Mouse (Mus musculus) 3134 (cell line): ENCODE results near the gene Lman2.

Experiments used
- DNase-seq: peaks from one replicate; pipeline ENCODE4 v3.0.0-alpha.2; 2011; ENCODE audit warnings: low spot score; ENCODE audit not compliant: insufficient read length; ENCODE audit errors: extremely low read depth

The Lman2 gene

DNA sequence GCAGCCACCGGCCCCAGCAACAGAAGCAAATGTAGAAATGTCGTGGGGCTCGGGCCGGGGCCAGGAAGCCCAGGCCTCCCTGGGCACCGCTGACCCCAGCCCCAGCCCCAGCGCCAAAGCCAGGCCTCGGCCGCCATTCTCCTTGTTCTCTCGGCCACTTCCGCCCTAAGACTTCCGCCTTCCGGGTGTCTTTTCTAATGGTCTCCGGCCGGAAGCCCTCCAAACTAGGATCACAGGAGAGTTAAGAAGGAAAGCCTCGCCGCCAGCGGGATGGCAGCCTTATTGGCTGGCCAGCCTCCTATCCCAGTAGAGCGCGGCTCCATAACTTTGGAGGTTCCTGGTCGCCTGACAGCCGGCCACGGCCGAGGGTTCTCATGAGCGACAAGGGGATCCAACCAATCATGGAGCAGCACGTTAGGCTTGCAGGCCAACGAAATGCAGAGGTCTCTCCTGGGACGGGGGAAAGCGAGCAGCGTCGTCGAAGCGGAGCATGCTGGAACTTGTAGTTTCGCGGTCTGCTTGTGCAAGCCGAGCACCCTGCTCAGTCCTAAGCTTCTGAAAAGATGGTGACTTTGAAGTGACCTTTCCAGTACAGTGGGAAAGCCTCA, at the start of gene Lman2:
Gene Lman2, minus strand, starts transcription at position 331 of the 608 bp plus-strand sequence.
- peak; percentile 96 for DNase-seq

DNA sequence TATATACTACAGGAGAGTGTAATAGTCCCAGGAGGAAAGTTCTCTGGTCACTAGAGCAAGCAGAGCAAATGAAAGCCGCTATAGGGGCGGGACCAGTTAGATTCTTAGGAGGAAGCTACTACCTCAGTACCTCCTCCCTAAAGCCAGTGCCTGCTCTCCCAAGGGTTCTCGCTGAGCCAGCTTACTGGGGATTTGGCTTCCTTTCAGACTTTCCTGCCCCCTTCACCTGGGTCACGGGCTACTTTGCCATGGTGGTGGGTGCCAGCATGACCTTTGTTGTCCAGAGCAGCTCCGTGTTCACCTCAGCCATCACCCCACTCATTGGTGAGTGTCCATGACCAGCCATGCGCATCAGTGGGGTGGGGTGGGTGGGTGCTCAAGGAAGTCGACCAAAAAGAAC, 49.2 kb upstream of the Lman2 start:
- DNase-seq, result no peak

DNA sequence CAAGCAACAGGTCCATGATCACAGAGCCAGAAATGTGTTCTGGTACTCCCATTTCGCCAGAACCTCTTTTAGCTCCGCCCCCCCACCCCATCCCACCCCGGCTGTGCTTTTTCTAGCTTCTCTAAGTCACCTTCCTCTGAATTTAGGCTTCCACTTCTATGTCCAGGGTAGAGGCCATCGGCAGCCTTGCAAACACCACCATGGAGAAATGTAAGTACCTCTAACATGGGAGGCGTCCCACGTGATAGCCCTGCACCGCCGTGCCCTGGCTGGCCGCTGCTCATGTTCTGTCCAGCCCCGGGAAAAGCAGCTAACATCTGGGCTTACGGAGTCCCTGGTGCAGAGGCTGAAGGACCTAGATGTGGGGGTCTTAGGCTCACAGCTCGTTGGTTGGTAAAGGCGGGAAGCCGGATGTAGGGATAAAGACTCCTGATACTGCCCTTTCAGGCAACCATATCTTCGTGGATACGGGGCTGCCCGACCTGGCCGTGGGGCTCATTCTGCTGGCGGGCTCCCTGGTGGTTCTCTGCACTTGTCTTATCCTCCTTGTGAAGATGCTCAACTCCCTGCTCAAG, 46.0 kb upstream of the Lman2 start:
- DNase-seq, result no peak

- DNase-seq, result no peak
These were observed 44.8 kb upstream of the Lman2 start for GRCm38 (mm10) chr13:55407341-55407740.

GRCm38 (mm10) chr13:55405783-55406390, 43.3 kb upstream of the Lman2 start:
- DNase-seq, result no peak

DNA sequence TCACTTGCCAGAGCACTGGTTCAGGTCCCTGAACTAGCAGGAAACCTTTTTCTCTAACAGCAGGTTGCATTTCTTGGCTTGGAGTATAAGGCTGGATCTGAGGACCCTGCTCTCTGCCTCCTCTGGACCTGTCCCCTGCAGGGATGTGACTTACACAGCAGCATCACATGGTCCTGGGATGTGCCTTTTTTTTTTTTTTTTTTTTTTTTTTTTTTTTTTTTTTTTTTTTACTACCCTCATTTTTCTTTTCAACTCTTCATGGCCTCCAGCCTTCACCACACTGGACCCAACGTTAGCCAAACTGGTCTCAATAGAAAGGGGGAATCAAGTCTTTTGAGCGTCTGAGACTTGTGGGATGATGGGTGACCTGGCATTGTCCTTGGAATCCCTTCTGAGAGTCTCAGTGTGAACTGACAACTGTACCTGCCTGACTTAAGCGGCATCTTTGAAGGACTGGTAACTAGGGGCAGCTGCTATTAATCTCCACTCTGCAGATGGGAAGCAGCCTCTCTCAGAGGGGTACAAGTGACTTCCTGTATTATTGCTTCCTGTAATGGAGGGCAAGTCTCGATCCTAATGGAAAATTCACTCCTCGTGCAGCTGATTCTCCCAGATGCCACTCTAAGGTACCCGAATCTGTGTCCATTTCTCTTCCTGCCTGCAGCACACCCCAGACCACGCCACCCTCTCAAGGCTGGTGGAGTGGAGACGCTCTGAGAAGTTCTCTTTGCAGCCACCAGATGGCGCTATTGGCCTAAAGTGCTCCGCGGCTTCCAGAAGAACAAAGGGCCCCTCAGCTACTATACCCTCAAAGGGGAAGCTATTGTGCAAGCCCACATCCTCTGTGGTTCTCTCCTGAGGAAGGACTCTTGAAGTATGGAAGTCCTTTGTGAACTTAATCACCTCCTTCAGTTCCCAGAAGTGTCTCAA, 42.5 kb upstream of the Lman2 start:
- DNase-seq, result peak; percentile 30

GRCm38 (mm10) chr13:55403935-55404852, 41.6 kb upstream of the Lman2 start:
- peak; percentile 27 for DNase-seq

DNA sequence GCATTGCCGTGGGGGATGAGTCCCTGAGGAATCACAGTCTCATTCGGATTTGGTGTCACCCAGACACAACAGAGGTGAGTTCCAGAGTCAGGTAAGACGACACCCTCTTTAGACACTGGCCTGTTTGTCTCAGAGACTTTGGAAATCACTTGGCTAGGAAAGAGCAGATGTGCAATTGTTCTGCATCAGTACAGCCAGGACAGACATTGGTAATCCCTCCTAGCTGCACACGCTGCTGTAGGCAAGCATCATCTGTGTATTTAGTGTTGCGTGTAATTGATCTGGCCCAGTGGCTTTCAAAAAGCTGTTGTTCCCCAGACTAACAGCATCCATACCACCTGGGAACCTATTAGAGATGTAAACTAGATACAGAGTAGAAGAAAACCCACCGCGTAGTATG, 40.7 kb upstream of the Lman2 start:
- no peak for DNase-seq

DNA sequence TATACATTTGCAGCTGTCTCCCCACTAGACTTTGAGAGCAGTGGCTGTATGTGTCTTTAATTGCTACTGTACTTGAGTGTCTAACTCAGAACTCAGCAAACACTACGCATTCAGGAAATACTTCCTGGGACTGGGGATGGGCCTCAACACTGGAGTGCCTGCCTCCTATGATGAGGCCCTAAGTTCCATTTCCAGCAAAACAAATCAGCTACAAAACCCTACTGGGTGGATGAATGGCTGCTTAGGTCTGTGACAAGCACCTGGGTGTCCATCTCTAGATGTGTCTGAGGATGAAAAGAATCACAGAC, 37.4 kb upstream of the Lman2 start:
- DNase-seq, result no peak

DNA sequence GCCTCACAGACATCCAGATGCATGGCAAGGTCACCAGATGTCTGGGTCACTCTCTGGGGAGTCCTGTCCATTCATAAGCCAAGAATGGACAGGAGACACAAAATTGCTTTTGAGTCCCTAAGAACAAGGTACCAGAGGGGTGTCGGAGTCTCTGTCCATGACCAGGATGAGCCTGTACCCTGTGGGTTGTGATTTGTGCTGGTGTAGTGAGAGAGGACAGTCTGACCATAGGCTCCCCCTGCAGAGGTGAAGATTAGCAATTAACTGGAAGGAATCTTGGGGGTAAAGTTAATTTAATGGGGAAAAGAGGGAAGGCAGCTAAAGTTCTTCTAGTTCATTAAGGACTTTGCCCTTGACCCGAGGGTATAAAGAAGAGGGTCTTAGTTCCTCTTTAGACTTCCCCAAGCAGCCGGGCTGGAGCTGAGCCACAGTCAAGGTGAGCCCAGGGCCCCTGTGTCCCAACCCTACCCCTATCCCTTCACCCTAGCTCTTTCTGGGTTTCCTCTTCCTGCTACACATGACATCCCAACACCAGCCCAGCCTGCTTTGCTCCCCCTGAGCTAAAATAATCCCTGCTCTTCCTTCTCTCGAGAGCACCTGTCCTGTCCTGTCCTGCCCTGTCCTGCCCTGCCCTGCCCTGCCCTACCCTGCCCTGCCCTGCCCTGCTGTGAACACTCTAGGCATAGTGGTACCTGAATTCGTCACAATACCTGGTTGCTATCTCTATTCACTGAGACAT, 36.9 kb upstream of the Lman2 start:
- no peak for DNase-seq

DNA sequence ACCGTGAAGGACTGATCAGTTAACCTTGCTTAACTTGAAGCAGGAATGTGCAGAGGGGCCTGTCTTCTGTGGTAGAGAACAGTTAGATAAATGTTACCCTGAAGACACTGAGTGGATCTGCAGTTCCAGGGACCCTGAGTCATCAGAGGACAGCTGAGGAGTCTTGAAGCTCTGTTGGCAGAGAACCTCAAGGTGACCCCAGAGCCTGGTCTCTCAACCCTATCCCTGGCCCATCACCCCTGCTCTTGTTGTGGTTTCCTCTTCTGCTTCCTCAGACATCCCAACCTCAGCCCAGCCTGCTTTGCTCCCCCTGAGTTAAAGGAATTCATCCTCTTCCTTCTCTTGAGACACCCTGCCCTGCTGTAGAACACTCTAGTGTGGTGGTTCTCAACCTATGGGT, 35.5 kb upstream of the Lman2 start, which contains the start of gene Slc34a1:
Gene Slc34a1, plus strand, starts transcription at position 100 of the 400 bp plus-strand sequence.
- no peak for DNase-seq

GRCm38 (mm10) chr13:55392933-55393332, 30.4 kb upstream of the Lman2 start:
- DNase-seq, result no peak

DNA sequence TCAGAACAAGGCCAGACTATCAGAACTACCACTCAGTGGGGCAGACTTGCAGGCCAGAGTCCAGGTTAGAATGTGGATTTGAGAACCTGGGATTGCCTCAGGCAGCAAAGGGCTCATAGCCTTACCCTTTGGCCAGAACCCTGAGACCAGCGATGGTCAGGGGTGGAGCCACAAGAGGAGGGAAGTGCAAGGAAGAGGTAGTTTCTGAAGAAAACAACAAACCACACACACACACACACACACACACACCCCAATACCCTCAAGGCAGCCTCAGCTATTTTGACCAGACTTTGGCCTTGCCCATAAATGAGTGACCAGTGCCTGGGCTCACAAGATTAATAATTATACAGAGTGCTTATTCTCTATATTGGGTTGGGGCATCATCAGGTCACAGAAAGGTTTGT, 29.0 kb upstream of the Lman2 start:
- DNase-seq, result no peak

DNA sequence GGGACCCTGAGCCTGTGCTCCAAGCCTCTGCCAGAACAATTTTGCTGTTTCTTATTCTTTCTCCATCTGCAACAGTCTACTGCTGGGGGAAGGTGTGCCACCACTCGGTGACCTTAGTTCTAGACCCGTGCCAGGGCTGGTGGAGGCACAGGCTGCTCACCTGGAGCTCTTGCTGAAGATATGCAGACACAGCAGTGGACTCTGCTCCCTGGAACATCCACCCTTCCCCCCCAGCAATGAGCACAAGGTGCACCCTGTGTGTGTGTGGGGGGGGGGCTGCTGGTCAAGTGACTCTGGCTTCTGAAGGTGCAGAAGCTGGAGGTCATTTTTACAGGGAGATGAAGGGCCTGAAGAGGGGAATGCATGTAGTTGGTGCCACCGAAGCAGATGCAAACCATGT, 28.1 kb upstream of the Lman2 start:
- no peak for DNase-seq

DNA sequence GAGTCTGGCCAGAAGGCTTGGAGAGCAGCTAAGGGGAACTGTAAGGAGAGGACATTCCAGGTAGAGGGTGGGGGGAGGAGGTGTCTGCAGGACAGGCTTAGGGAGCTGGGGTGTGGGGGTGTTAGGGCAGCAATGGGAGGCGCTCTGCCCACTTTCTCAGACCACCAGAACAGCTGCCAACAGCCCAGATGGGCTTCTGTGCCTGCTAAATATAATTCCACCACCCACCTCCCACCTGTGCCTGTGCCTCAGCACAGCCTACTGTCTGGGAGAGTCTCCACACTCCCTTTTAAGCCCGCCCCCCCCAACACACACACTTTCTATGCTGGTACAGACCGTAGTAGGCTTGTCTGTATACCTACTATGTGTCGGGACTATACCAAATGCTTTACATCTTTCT, 19.2 kb upstream of the Lman2 start:
- no peak for DNase-seq

- DNase-seq, result peak; percentile 10
These were observed 16.5 kb upstream of the Lman2 start for GRCm38 (mm10) chr13:55378907-55379580.

GRCm38 (mm10) chr13:55375877-55376276, 13.3 kb upstream of the Lman2 start:
- no peak for DNase-seq

- DNase-seq, result no peak
These were observed 11.8 kb upstream of the Lman2 start for GRCm38 (mm10) chr13:55374206-55374924.
